Mouse (Mus musculus) lung, adult 2 months (tissue): ENCODE measurements at regions not wholly inside any gene's neighbourhood (a gene's known extent, or its start where the extent isn't known, plus 50 kb on each side); places are given as distances from the start of the nearest gene placed in this dataset.

Experiments
- DNase-seq: peaks from one replicate; pipeline ENCODE4 v3.0.0; 2022
- H3K4me1 ChIP-seq: fragments of 200-500 bp; 2 replicates; pipeline ENCODE4 v1.6.1; 2011; ENCODE audit warnings: low read length; ENCODE audit not compliant: control insufficient read depth, insufficient read depth
- H3K4me3 ChIP-seq: fragments of 200-500 bp; replicated peaks from 2 replicates; pipeline ENCODE3; 2011; ENCODE audit warnings: low read depth, mild to moderate bottlenecking, control low read depth, low read length; ENCODE audit errors: extremely low read depth
- CTCF ChIP-seq: fragments of 200-500 bp; IDR thresholded peaks from 2 replicates; pipeline ENCODE4 v1.5.1; 2011; ENCODE audit warnings: mild to moderate bottlenecking, low read length, control low read depth; ENCODE audit not compliant: insufficient read depth
- POLR2A ChIP-seq: fragments of 200-500 bp; IDR thresholded peaks from 2 replicates; pipeline ENCODE4 v1.6.1; 2011; ENCODE audit warnings: low read depth, mild to moderate bottlenecking, control low read depth, low read length, borderline replicate concordance; ENCODE audit errors: extremely low read depth
- WGBS: fragments of 180-500 bp; shearing (Covaris S2); methylation state at CpG from one replicate; pipeline ENCODE4 v1.1.7; 2018; 5-methylcytosine and 5-hydroxymethylcytosine counted together

DNA sequence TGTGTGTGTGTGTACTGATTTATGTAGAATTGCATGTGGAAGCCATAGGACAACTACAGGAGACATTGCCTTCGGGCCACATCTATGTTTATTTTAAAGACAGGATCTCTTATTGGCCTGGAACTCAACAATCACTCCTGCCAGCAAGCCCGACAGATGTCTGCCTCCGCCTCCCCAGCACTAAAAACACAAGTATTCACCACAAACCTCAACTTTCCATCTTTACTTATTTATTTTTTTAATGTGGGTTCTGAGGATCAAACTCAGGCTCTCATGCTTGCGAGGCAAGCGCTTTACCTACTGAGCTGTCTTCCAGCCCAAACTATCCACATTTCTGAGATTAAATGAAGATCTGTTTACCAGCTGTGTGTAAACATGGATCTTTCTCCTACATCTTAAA lies 178.0 kb upstream of the Lef1 start:
- 72% methylated on average over 5 of the region's 5 CpGs for WGBS
- TF ChIP-seq CTCF: no peak
- no peak for TF ChIP-seq POLR2A
- DNase-seq: no peak
- H3K4me1 ChIP-seq: no peaks in the 10 kb centered on the region
- H3K4me3 ChIP-seq: no peak overlapping the region

DNA sequence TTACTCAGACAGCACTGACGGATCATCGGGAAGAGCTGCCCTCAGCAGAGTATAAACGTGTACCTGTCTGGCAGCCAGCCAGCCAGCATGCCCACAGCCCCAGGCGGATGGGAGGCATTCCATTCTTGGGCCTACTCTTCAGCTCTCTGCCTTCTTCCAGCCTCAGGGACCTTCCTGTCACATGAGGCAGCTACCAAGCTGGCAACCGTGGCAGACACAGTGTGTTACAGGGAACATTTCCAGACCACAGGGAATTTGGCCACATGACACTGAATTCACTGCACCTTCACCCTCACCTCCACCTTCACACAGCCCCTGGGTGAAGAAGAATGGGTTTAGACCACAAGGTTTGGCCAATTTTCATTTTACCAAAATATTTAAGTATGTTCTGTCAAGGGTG lies 185.3 kb upstream of the Lef1 start:
- Histone ChIP-seq H3K4me3 (no peak overlapping the region), H3K4me1 (no peaks in the 10 kb centered on the region)
- TF ChIP-seq CTCF (no peak), POLR2A (no peak)
- WGBS: 38% methylated on average over 5 of the region's 5 CpGs
- no peak for DNase-seq

DNA sequence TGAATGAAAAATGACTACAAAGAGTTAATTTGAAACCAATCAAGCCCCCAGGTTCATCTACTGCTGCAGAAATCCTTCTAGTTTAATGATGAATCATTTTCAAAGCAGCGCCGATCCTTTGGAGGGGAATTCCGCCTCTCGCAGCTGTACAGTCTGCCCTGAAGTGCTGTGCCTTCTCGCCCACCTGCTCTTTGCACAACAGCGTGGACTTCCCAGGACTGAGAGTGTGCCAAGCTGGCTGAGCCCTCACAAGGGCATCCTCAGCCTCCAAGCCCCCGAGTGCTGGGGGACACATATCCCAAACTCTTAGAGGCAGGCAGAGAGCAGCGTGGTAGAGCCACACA lies 186.7 kb upstream of the Lef1 start:
- Histone ChIP-seq H3K4me1 (no peaks in the 10 kb centered on the region), H3K4me3 (no peak overlapping the region)
- DNase-seq: no peak
- WGBS: 37% methylated on average over 8 of the region's 8 CpGs
- no peak for TF ChIP-seq POLR2A
- no peak for TF ChIP-seq CTCF

- WGBS: 32% methylated on average over 23 of the region's 23 CpGs
- no peak overlapping the region for H3K4me3 ChIP-seq
- H3K4me1 ChIP-seq: no peaks in the 10 kb centered on the region
- TF ChIP-seq POLR2A (no peak), CTCF (no peak)
- DNase-seq: no peak
Observed at GRCm38 (mm10) chr3:130922812-130923614, 187.3 kb upstream of the Lef1 start.

DNA sequence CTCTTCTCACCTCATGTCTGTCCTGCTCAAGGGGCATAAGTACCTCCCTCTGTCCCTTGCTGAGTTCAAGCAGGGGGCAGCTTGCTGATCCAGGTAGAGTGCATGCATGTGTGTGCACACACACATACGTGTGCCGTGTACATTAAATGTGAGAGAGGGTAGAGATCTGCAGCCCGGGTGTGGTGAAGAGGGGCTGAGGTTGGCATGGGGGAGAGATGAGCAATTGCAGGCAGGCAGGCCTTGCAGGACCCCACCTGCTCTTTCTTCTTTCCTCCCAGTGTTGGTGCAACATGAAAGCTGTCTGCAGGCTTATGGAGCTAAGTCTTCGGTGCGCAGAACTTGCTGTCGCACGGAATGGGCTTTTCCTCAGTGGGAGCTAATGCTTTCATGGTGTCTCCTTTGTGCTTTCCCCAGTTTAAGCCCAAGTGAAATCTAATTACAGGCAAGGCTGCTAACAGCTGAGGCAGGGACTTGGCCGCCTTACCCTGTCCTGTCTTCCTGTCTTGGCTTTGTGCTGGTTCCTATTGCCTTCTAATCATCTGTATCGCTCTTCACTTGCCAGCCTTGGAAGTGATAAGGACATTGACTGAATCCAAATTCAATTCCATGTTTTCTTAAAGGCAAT lies 188.5 kb upstream of the Lef1 start:
- Histone ChIP-seq H3K4me1 (no peaks in the 10 kb centered on the region), H3K4me3 (no peak overlapping the region)
- WGBS: 91% methylated on average over 9 of the region's 9 CpGs
- no peak for DNase-seq
- TF ChIP-seq POLR2A (no peak), CTCF (no peak)

DNA sequence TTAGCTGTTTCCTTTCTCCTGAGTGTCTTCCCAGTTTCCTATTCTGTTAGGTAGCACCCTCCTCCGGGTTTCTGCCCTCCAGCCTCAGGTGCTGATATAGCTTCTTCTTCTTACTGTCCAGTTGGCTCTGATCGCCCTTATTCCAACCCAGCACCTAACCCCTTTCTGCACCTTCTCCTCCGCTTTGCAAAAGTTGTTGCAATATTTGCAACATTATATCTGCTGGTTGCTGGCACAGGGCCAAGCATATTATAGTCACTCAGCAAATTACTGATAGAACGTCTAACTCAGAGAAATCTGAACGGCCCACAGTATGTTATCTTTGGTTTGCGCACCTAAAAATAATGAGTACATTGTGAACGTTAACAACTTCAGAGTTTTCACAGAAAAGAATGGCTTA lies 183.6 kb upstream of the Rpl34 start:
- no peak overlapping the region for H3K4me3 ChIP-seq
- TF ChIP-seq CTCF (no peak), POLR2A (no peak)
- DNase-seq: no peak
- no peaks in the 10 kb centered on the region for H3K4me1 ChIP-seq
- 50% methylated on average over 7 of the region's 7 CpGs for WGBS

GRCm38 (mm10) chr3:130905101-130905500 lies 174.9 kb upstream of the Rpl34 start:
- H3K4me1 ChIP-seq: no peaks in the 10 kb centered on the region
- no peak overlapping the region for H3K4me3 ChIP-seq
- 30% methylated on average over 8 of the region's 8 CpGs for WGBS
- DNase-seq: no peak
- TF ChIP-seq POLR2A: no peak
- no peak for TF ChIP-seq CTCF

DNA sequence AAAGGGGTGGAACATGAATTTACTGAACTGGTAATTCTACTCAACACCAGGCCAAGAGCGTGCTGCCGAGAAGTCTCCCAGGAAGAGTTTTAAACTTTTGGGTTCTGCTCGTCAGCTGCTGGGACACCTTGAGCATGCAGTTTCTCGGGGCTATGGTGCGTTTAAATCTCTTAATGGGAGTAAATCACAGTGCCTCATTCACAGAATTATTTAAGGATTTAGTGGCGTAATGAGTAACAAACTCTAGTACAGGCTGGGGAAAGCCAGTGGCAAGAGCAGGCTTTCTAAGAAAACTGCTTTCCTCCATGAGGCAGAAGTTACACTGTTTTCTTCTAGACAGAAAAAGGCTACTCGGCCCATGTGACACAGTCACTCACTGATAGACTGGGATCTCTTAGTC lies 173.1 kb upstream of the Rpl34 start:
- H3K4me1 ChIP-seq: no peaks in the 10 kb centered on the region
- TF ChIP-seq CTCF: no peak
- no peak for TF ChIP-seq POLR2A

DNA sequence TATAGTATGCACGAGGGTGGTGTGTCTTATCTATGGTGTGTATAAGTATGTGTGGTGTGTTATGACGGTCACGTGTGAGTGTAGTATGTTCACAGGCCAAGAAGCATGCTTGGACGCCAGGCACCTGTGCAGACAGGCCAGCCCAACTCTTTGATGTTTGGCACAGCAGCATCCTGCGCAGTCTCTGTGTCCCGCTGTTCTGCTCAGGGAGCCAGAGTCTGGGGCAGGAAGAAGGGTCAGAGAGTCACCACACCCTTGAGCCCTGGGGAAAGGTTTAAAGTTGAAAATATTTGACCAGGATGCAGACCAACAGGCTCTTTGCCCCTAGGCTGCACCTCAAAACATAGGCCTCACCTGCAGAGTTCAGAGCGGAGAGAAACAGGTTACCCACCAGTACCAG lies 172.2 kb upstream of the Rpl34 start:
- WGBS: 88% methylated on average over 7 of the region's 7 CpGs
- Histone ChIP-seq H3K4me3 (no peak overlapping the region), H3K4me1 (no peaks in the 10 kb centered on the region)
- no peak for TF ChIP-seq POLR2A
- no peak for TF ChIP-seq CTCF
- DNase-seq: no peak

More for the DNA sequence above, 173.1 kb upstream of the Rpl34 start:
- WGBS: 89% methylated on average over 7 of the region's 7 CpGs
- no peak for DNase-seq
- H3K4me3 ChIP-seq: no peak overlapping the region

DNA sequence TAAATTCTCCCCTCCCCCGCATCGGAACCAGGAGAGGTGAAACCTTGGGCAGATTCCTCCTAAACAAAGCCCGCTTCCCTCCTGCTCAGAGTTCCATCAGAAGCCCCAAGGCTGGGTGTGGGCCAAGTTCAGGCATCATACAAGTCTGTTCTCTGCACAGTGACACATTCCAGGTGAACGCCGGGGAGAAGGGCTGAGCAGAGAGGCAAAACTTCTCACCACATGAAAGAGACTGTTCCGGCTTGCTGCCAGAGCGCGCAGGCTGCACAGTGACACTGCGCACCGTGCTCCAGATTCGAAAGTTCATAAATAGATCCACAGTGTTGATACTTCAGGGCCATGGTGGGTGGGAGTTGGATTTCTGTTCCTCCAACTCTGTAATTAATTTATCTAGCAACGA lies 171.1 kb upstream of the Rpl34 start:
- H3K4me1 ChIP-seq: no peaks in the 10 kb centered on the region
- no peak for TF ChIP-seq CTCF
- no peak for TF ChIP-seq POLR2A
- no peak overlapping the region for H3K4me3 ChIP-seq
- DNase-seq: no peak
- 87% methylated on average over 12 of the region's 12 CpGs for WGBS
